Mouse (Mus musculus) T-helper 1 cell (primary cell): ENCODE results near the gene Hrk.

Experiments used
- in situ Hi-C: fragments of 300-600 bp; cut with MboI, MseI; formaldehyde crosslinking; loops from one replicate; pipeline ENCODE4 v1.15.1; 2025; ENCODE audit warnings: high pct_unique_total_duplicates

The Hrk gene

DNA sequence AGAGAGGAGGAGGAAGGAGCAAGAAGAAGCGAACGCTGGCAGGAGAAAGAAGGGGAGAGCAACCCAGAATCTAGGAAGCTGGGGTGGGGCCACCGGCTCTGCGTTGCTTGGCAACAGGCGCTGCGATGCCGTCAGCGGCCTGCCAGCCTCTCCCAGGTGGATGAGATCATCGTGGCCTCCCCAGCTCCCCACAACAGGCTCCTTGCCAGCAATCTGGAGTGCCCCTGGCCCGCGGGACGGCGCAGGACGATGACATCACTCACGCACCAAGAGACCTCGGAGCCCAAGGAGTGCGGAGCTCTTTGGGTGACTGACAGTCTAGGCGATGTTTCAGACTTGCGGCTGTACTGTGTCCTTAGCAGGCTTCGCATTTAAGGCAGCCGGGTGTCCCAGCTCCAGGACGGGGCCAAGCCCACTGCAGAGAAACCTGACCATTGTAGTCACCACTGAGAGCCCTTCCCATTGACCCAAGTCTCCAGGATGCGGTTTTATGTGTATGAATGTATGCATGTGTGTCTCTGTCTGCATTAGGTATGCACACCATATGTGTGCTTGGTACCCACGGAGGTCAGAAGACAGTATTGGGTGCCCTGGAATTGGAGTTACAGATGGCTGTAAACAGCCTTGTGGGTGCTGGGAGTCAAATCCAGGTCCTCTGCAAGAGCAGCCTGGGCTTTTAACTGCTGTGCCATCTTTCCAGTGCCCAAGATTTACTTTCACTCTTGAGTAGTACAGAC is 50.1 kb downstream of the Hrk start:
- in situ Hi-C loops, result no loop called here

DNA sequence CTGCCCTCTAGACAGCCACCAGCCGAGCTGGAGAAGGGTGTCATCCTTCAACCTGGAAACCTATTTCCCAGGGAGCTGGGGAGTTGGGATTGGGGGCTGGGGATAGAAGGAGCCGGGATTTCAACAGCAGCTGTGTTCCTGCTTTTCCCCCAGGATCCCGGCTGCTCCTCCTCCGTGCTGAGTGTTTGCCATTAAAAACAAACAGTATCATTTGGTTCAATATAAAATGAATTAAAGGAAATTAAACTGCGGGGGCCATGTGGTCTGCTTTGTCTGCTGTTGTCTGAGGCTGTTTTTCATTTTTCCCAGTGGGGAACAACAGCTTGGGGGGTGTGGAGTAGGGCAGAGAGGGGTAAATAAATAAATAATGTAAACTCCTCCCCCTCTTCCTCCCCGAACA is 53.0 kb downstream of the Hrk start:
- in situ Hi-C loops, result no loop called here

DNA sequence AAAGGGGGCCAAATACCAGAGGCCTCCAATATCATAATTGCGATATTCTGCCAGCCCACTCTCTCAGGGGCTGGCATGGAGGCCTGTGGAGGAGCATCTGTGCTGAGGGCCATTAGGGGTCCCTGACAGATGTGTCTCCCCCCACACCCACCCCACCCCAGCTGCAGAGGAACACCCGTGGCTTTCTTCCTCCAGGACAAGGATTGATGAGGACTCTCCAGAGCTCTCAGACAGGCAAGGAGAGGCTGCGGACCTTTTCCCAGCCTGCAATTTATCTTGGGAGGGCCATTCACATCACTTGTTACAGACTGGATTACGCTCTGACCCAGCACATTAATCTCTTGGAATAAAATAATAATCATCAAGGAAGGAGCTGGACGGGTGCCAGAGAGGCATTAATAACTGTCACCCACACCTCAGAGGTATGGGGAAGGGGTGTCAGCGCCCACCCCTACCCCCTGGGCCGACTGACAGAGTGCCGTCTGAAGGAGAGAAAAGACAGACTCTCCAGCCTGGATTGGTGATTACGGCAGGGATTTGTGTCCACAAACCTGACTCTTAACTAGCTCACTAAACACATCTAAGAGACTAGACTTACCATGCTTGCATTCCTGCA is 58.8 kb downstream of the Hrk start:
- in situ Hi-C loops, result no loop called here

DNA sequence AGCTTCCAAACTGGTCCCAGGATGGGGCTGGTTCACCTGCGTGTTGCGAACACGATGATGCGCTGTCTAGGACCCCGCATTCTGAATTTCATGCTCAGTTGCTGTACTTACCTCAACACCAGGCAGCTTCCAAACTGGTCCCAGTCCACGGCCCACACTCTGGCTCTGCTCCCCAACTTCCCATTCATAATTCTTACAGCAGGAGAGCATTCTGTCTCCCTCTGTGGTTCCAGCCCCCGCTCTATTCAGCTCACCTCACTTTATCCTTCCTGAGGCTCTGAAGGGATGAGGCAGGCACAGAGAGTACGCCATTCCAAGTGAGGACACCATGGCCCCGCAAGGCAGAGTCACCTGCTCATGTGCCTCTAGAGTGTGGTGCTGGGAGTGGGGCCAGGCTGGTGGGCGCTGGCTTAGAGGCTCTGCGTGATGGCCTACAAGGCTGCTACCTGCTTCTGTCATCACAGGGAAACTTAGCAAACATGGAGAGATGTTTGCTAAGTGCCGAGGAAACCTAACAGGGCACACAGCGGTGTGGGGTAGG is 65.7 kb downstream of the Hrk start:
- in situ Hi-C loops, result no loop called here

DNA sequence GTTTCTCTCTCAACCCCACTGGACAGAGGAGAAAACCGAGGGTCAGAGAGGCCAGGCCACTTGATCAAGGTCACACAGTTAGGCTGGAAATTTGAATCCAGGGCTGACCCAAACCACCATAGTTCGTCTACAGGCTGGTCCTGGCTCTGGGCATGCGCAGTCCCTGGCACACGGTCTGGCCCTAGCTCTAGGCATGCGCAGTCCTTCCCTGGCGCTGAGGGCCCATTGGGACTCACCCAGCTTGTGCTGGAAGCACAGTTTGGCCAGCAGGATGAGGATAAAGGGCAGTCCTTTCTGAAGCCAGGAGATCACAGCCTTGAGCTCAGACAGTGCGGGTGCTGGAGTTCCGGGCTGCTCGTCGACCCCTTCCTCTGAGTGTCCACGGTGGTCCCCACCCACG is 72.4 kb downstream of the Hrk start:
- in situ Hi-C loops, result no loop called here
